Mouse (Mus musculus) liver, embryonic 15.5 days (tissue): ENCODE data around the gene Mpp2. TPM values are rescaled to one million over a fixed set of nuclear protein-coding genes. Genes with fewer than 3 reads are reported as not detected.

Source experiments
- ATAC-seq: fragments of 200-750 bp; cut with Nextera tagmentation; 2 replicates; pipeline ENCODE4 v1.8.0; 2017; ENCODE audit warnings: moderate number of reproducible peaks, mild to moderate bottlenecking, moderate library complexity; ENCODE audit not compliant: insufficient read depth
- H3K27ac ChIP-seq: fragments of 300-500 bp; sonication (generic); replicated peaks from 2 replicates; pipeline ENCODE4 v1.5.1; 2015; ENCODE audit warnings: mild to moderate bottlenecking, inconsistent platforms
- H3K27me3 ChIP-seq: fragments of 300-500 bp; sonication (generic); 2 replicates; pipeline ENCODE4 v1.6.1; 2015; ENCODE audit warnings: mild to moderate bottlenecking, inconsistent platforms
- H3K36me3 ChIP-seq: fragments of 300-500 bp; sonication (generic); replicated peaks from 2 replicates; pipeline ENCODE4 v1.6.1; 2015; ENCODE audit warnings: moderate library complexity, mild to moderate bottlenecking, inconsistent platforms
- H3K4me1 ChIP-seq: fragments of 300-500 bp; sonication (generic); replicated peaks from 2 replicates; pipeline ENCODE4 v1.6.1; 2015; ENCODE audit warnings: inconsistent platforms
- H3K4me2 ChIP-seq: fragments of 300-500 bp; sonication (generic); 2 replicates; pipeline ENCODE4 v1.6.1; 2015; ENCODE audit warnings: moderate library complexity, mild to moderate bottlenecking, inconsistent platforms
- H3K4me3 ChIP-seq: fragments of 300-500 bp; sonication (generic); replicated peaks from 2 replicates; pipeline ENCODE4 v1.5.1; 2015; ENCODE audit warnings: mild to moderate bottlenecking, inconsistent platforms
- H3K9ac ChIP-seq: fragments of 300-500 bp; sonication (generic); 2 replicates; pipeline ENCODE4 v1.6.1; 2015; ENCODE audit warnings: moderate library complexity, mild to moderate bottlenecking, inconsistent platforms
- H3K9me3 ChIP-seq: fragments of 300-500 bp; sonication (generic); replicated peaks from 2 replicates; pipeline ENCODE4 v1.6.1; 2016; ENCODE audit warnings: inconsistent platforms
- WGBS: fragments of 180-500 bp; shearing (Covaris S2); methylation state at CpG from one replicate; pipeline ENCODE4 v1.1.7; 2015; ENCODE audit warnings: mixed read lengths; ENCODE audit not compliant: insufficient replicate concordance; 5-methylcytosine and 5-hydroxymethylcytosine counted together
- polyA plus RNA-seq: library from polyadenylated mRNA; unstranded; fragments of >200 nt; fragmentation: Nextera tagmentation; extraction: Ambion mirVana; gene quantifications from 2 replicates; pipeline ENCODE4 v1.2.1, GENCODE M21; 2015

Mpp2 gene
- polyA plus RNA-seq, 1 experiment from 2014 or later, result 11.5 TPM

GRCm38 (mm10) chr11:102008954-102009637 is 79.2 kb downstream of the Mpp2 start:
- H3K27me3 ChIP-seq, result no peaks in the 10 kb centered on the region
- ATAC-seq, result peak; percentile 42; the same call in 1 of the 2 replicates
- no peaks in the 10 kb centered on the region for H3K36me3 ChIP-seq
- H3K9me3 ChIP-seq, result no peaks in the 10 kb centered on the region
- no peak overlapping the region for H3K4me3 ChIP-seq
- no peak overlapping the region for H3K9ac ChIP-seq
- WGBS, result 49% methylated on average over 15 of the region's 15 CpGs
- H3K27ac ChIP-seq, result no peak overlapping the region
- no peaks in the 10 kb centered on the region for H3K4me1 ChIP-seq
- H3K4me2 ChIP-seq, result no peak overlapping the region

DNA sequence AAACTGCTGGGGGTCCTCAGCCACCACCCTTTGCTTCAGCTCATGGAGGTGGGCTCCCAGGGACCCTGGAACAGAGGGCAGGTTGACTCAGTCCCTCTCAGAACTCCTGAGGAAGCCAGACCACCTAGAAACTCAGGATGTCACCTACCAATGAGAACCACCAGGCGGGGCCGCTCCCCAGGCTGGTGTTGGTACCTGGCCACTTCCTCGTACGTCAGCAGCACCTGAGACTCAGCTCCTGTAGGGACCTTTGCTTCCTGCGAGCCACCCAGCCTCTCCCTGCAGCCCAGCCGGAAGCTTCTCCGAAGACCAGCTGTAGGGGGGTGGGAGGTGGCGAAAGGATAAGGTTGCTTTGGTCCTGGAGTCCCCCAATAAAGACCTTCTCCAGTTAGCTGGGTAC is 79.9 kb downstream of the Mpp2 start:
- no peak for ATAC-seq
- H3K4me2 ChIP-seq, result no peak overlapping the region
- H3K9me3 ChIP-seq, result no peaks in the 10 kb centered on the region
- no peaks in the 10 kb centered on the region for H3K4me1 ChIP-seq
- no peak overlapping the region for H3K9ac ChIP-seq
- H3K36me3 ChIP-seq, result no peaks in the 10 kb centered on the region
- no peak overlapping the region for H3K27ac ChIP-seq
- WGBS, result 69% methylated on average over 8 of the region's 8 CpGs
- no peaks in the 10 kb centered on the region for H3K27me3 ChIP-seq
- H3K4me3 ChIP-seq, result no peak overlapping the region

Other genes starting within 250 kb of the Mpp2 start
- gene Meox1, start 194.1 kb downstream of the Mpp2 start, polyA plus RNA-seq, result 0.51 and 0.52 TPM in 2 replicates
- gene Sost, start 121.5 kb downstream of the Mpp2 start, polyA plus RNA-seq, result 0.07 TPM in 2 replicates
- not detected in 2 replicates for gene Cfap97d1, start 104.2 kb downstream of the Mpp2 start, polyA plus RNA-seq
- 7.8 and 8.0 TPM in 2 replicates for gene Dusp3, start 101.5 kb downstream of the Mpp2 start, polyA plus RNA-seq
- 0.24 and 0.53 TPM in 2 replicates for gene Mpp3, start 60.1 kb downstream of the Mpp2 start, polyA plus RNA-seq
- gene Cd300lg, start 47.0 kb downstream of the Mpp2 start, polyA plus RNA-seq, result 0.69 and 0.82 TPM in 2 replicates
- not detected in 2 replicates for gene Ppy, start 12.8 kb upstream of the Mpp2 start, polyA plus RNA-seq
- 0.29 and 0.71 TPM in 2 replicates for gene Pyy, start 19.3 kb upstream of the Mpp2 start, polyA plus RNA-seq
- 16.5 and 18.2 TPM in 2 replicates for gene Nags, start 57.0 kb upstream of the Mpp2 start, polyA plus RNA-seq
- gene Tmem101, start 67.9 kb upstream of the Mpp2 start, polyA plus RNA-seq, result 9.6 and 12.0 TPM in 2 replicates
- gene Lsm12, start 96.8 kb upstream of the Mpp2 start, polyA plus RNA-seq, result 51.4 and 70.3 TPM in 2 replicates
- gene G6pc3, start 101.1 kb upstream of the Mpp2 start, polyA plus RNA-seq, result 8.2 and 8.8 TPM in 2 replicates
- gene Hdac5, start 141.7 kb upstream of the Mpp2 start, polyA plus RNA-seq, result 17.3 and 17.5 TPM in 2 replicates
- gene BC030867, start 160.4 kb upstream of the Mpp2 start, polyA plus RNA-seq, result 14.1 and 15.3 TPM in 2 replicates
- 0.05 and 0.06 TPM in 2 replicates for gene Asb16, start 180.2 kb upstream of the Mpp2 start, polyA plus RNA-seq
- gene Tmub2, start 196.4 kb upstream of the Mpp2 start, polyA plus RNA-seq, result 26.1 and 28.9 TPM in 2 replicates
- 3.8 and 4.6 TPM in 2 replicates for gene Atxn7l3, start 208.1 kb upstream of the Mpp2 start, polyA plus RNA-seq
- 50.9 and 55.2 TPM in 2 replicates for gene Ubtf, start 231.2 kb upstream of the Mpp2 start, polyA plus RNA-seq